20 mouse cellular contexts compared by ENCODE assay signal in the genomic region with DNA sequence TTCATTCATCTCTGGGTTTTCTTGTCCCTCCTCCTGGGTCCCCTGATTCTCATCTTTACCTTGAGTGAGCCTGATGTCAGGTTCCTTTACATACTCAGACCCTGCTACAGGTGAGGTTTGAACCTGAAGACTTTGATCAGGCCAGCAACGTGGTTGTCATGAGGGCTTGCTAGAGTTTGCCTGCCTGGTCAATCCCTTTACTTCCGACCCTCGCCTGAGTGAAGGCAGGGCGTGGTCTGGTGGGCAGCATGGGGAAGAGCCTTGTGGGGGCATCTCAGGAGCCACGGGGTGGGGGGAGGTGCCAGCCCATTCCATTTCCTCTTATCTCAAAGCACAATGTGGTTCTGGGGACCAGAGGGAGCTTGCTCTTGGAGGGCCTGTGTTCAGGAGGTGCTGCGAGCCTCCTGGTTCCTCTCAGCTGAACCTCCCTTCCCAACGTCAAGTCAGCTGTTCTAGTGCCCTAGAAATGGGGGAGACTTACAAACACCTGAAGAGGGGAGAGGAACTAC. TPM values are rescaled to one million over a fixed set of nuclear protein-coding genes. Genes with fewer than 3 reads are reported as not detected.
DNase-seq lines count a peak whose midpoint lies in the region; ATAC-seq and TF ChIP-seq lines count a peak whose summit lies in the region.
"Had no signal": no experiment of that assay in that cellular context is flagged by ENCODE, and none has a peak within 500 bp of the region (broad histone marks: within the 10 kb centered on the region; RNA-seq: fewer than 3 reads in every experiment).

No protein-coding gene starts in this region.

- no peak overlapping the region for H3K4me3 ChIP-seq in cerebellum, adult 2 months (replicated peaks; ENCODE audit: insufficient read depth, low read depth, low read length)
- H3K4me3 ChIP-seq in liver, adult 2 months (ENCODE audit: insufficient read depth, low read depth, low read length): no peak overlapping the region
- H3K4me3 ChIP-seq: gastrocnemius, adult 2 months; heart, embryonic 15.5 days; layer of hippocampus, adult 2 months; limb, embryonic 10.5 days; midbrain, embryonic 10.5 days had no signal

- H3K27me3 ChIP-seq in cerebellum, adult 2 months (ENCODE audit: control insufficient read depth, insufficient read depth, low read length): no peaks in the 10 kb centered on the region
- no peaks in the 10 kb centered on the region for H3K27me3 ChIP-seq in liver, adult 2 months (ENCODE audit: control insufficient read depth, insufficient read depth, low read length)
- H3K27me3 ChIP-seq: CH12.LX; heart, embryonic 15.5 days; Patski had no signal

- no peak for TF ChIP-seq POLR2A in cerebellum, adult 2 months (IDR thresholded peaks at IDR 0.05; ENCODE audit: borderline replicate concordance, insufficient read depth, low read length)
- no peak for TF ChIP-seq POLR2A in liver, adult 2 months (IDR thresholded peaks at IDR 0.05; ENCODE audit: extremely low read depth, insufficient read depth, low read length)

- peak; percentile 29 for DNase-seq in cerebellum, adult 11-12 months
- DNase-seq in cerebellum, adult 2 months: no peak
- no peak for DNase-seq in liver, adult 2 months (ENCODE audit: extremely low read depth, low read depth, low spot score)
- DNase-seq in liver: no peak
- DNase-seq in retina, embryonic 14.5 days (ENCODE audit: low spot score): no peak
- no peak for DNase-seq in layer of hippocampus, postnatal 36 days
- DNase-seq: adrenal gland, postnatal 25 days; cerebellum, postnatal 14 days; gastrocnemius, adult 2 months; kidney, adult 2 months; kidney, postnatal 14 days; right cerebral cortex, postnatal 4 days had no signal

- peaks cover 17% of the 10 kb centered on the region for H3K36me3 ChIP-seq in liver, adult 2 months (ENCODE audit: control insufficient read depth, insufficient read depth, low read length)

- no peak overlapping the region for H3K27ac ChIP-seq in cerebellum, adult 2 months (ENCODE audit: insufficient read depth, low read length)
- peak overlapping the region; percentile 46 for H3K27ac ChIP-seq in liver, adult 2 months (replicated peaks; ENCODE audit: insufficient read depth, low read depth, low read length)
- H3K27ac ChIP-seq: gastrocnemius, adult 2 months; layer of hippocampus, adult 2 months; limb, embryonic 10.5 days; midbrain, embryonic 10.5 days had no signal

- no peak for TF ChIP-seq CTCF in cerebellum, adult 2 months (IDR thresholded peaks at IDR 0.05; ENCODE audit: borderline replicate concordance, insufficient read depth, low read depth, low read length)
- TF ChIP-seq CTCF in liver, adult 2 months (IDR thresholded peaks at IDR 0.05; ENCODE audit: low read depth, low read length): no peak

- H3K4me1 ChIP-seq in cerebellum, adult 2 months (ENCODE audit: control insufficient read depth, insufficient read depth, low read length): peaks cover 2% of the 10 kb centered on the region; the same call in 1 of the 2 replicates
- H3K4me1 ChIP-seq in liver, adult 2 months (ENCODE audit: control insufficient read depth, insufficient read depth, low read length): peaks cover 11% of the 10 kb centered on the region

- 0 out of 2 replicates have a peak, but pooled peaks cover 3% of the 10 kb centered on the region for H3K79me2 ChIP-seq in liver, adult 2 months (ENCODE audit: control insufficient read depth, insufficient read depth, low read length)

- ATAC-seq in granulocyte monocyte progenitor cell, adult 5-6 weeks (replicated peaks; ENCODE audit: poor library complexity, severe bottlenecking): peak; percentile 50
- ATAC-seq in megakaryocyte progenitor cell, adult 5-6 weeks (replicated peaks; ENCODE audit: poor library complexity): 0 out of 2 replicates have a peak, but pooled peaks have one; percentile 18
- ATAC-seq: Patski had no signal

- 84% methylated on average over 7 of the region's 7 CpGs for WGBS in cerebellum, adult 2 months
- WGBS in liver, adult 2 months: 76% methylated on average over 7 of the region's 7 CpGs

- no peak overlapping the region for H3K9ac ChIP-seq in liver, adult 2 months (ENCODE audit: low read depth, low read length)
- H3K9ac ChIP-seq: heart, embryonic 15.5 days had no signal

RNA-seq across cellular contexts. Expression of gene B230217C12Rik, which starts 2.9 kb away (rescaled TPM):
- 117 TPM in 2 replicates for polyA plus RNA-seq in cerebellum, adult 2 months (2012; rRNA removed)
- total RNA-seq in liver, adult 2 months (2014; rRNA removed): 0.09 and 0.27 TPM in 2 replicates
- 0.14 and 0.29 TPM in 2 replicates for polyA plus RNA-seq in liver, adult 2 months (2012; rRNA removed)
- 3.8 TPM in 1 of 2 replicates, not detected in the other for total RNA-seq in granulocyte monocyte progenitor cell, adult 5-6 weeks (2014; fragmentation: Nextera tagmentation)
- 1.3 TPM in 1 of 2 replicates, not detected in the other for total RNA-seq in granulocyte monocyte progenitor cell, adult 5-6 weeks (2017)
- total RNA-seq in megakaryocyte progenitor cell, adult 5-6 weeks (2015): 2.1 and 3.8 TPM in 2 replicates
- 0.17 TPM in 2 replicates for total RNA-seq in megakaryocyte progenitor cell, adult 5-6 weeks (2017)
- total RNA-seq in layer of hippocampus, postnatal 36 days (2021): 10 to 100 TPM; 67.5 to 68.4 TPM

RNA-seq across cellular contexts. Expression of gene Lasp1, which starts 38.9 kb away (rescaled TPM):
- polyA plus RNA-seq in cerebellum, adult 2 months (2012; rRNA removed): 74.9 and 78.5 TPM in 2 replicates
- 23.3 and 33.3 TPM in 2 replicates for total RNA-seq in liver, adult 2 months (2014; rRNA removed)
- polyA plus RNA-seq in liver, adult 2 months (2012; rRNA removed): 80.5 and 85.4 TPM in 2 replicates
- 60.5 and 60.7 TPM in 2 replicates for total RNA-seq in granulocyte monocyte progenitor cell, adult 5-6 weeks (2014; fragmentation: Nextera tagmentation)
- 92.5 and 124 TPM in 2 replicates for total RNA-seq in granulocyte monocyte progenitor cell, adult 5-6 weeks (2017)
- 40.1 and 47.2 TPM in 2 replicates for total RNA-seq in megakaryocyte progenitor cell, adult 5-6 weeks (2015)
- total RNA-seq in megakaryocyte progenitor cell, adult 5-6 weeks (2017): 139 and 201 TPM in 2 replicates
- 10 to 100 TPM; 98.0 to 98.2 TPM for total RNA-seq in layer of hippocampus, postnatal 36 days (2021)

RNA-seq across cellular contexts. Expression of gene Fbxo47, which starts 46.3 kb away (rescaled TPM):
- polyA plus RNA-seq in cerebellum, adult 2 months (2012; rRNA removed): 0.98 and 1.1 TPM in 2 replicates
- total RNA-seq in liver, adult 2 months (2014; rRNA removed): 1.4 and 1.9 TPM in 2 replicates
- polyA plus RNA-seq in liver, adult 2 months (2012; rRNA removed): 0.17 and 0.27 TPM in 2 replicates
- not detected in 2 replicates for total RNA-seq in granulocyte monocyte progenitor cell, adult 5-6 weeks (2014; fragmentation: Nextera tagmentation)
- 2.0 and 2.2 TPM in 2 replicates for total RNA-seq in granulocyte monocyte progenitor cell, adult 5-6 weeks (2017)
- total RNA-seq in megakaryocyte progenitor cell, adult 5-6 weeks (2015): not detected in 2 replicates
- total RNA-seq in megakaryocyte progenitor cell, adult 5-6 weeks (2017): 0.12 and 1.6 TPM in 2 replicates
- 1 to 10 TPM; 1.5 to 2.1 TPM for total RNA-seq in layer of hippocampus, postnatal 36 days (2021)

RNA-seq across cellular contexts. Expression of gene Rpl23, which starts 55.5 kb away (rescaled TPM):
- 234 and 281 TPM in 2 replicates for polyA plus RNA-seq in cerebellum, adult 2 months (2012; rRNA removed)
- 240 and 283 TPM in 2 replicates for total RNA-seq in liver, adult 2 months (2014; rRNA removed)
- polyA plus RNA-seq in liver, adult 2 months (2012; rRNA removed): 68.5 and 71.4 TPM in 2 replicates
- 2,177 and 2,335 TPM in 2 replicates for total RNA-seq in granulocyte monocyte progenitor cell, adult 5-6 weeks (2014; fragmentation: Nextera tagmentation)
- 2,263 and 3,329 TPM in 2 replicates for total RNA-seq in granulocyte monocyte progenitor cell, adult 5-6 weeks (2017)
- total RNA-seq in megakaryocyte progenitor cell, adult 5-6 weeks (2015): 1,765 and 1,897 TPM in 2 replicates
- 1,416 and 1,747 TPM in 2 replicates for total RNA-seq in megakaryocyte progenitor cell, adult 5-6 weeks (2017)
- total RNA-seq in layer of hippocampus, postnatal 36 days (2021): 100 to 1,000 TPM; 355 TPM

Comparison
In these comparisons a context has a peak if more than half of its experiments do, and no peak if none do; other contexts are left out.
1. RNA of gene B230217C12Rik, which starts 2.9 kb away (total RNA-seq): 67.5 to 68.4 TPM in layer of hippocampus, postnatal 36 days; 0.17 to 3.8 TPM in megakaryocyte progenitor cell, adult 5-6 weeks, 0.09 to 0.27 TPM in liver, adult 2 months and 1.3 to 3.8 TPM in granulocyte monocyte progenitor cell, adult 5-6 weeks; every median in the first group is over 10 times any median in the second.